Mouse (Mus musculus) urinary bladder, postnatal 4 days (tissue): ENCODE measurements around the gene Synpo2.

Experiments
- DNase-seq, 2 experiments: peaks; one replicate each; pipeline ENCODE4 v3.0.0; 2021 to 2022; ENCODE audit warnings: low spot score in 2 of 2

Gene Synpo2

GRCm38 (mm10) chr3:123033804-123034203, 202.1 kb downstream of the Synpo2 start:
- DNase-seq = no peak
